Mouse (Mus musculus): Measurements from ENCODE around the gene Sugct. TPM values are rescaled to one million over a fixed set of nuclear protein-coding genes. Genes with fewer than 3 reads are reported as not detected.

Gene Sugct
- total RNA-seq, 2 experiments from 2014 or later = 1.6 to 1.7 TPM

DNA sequence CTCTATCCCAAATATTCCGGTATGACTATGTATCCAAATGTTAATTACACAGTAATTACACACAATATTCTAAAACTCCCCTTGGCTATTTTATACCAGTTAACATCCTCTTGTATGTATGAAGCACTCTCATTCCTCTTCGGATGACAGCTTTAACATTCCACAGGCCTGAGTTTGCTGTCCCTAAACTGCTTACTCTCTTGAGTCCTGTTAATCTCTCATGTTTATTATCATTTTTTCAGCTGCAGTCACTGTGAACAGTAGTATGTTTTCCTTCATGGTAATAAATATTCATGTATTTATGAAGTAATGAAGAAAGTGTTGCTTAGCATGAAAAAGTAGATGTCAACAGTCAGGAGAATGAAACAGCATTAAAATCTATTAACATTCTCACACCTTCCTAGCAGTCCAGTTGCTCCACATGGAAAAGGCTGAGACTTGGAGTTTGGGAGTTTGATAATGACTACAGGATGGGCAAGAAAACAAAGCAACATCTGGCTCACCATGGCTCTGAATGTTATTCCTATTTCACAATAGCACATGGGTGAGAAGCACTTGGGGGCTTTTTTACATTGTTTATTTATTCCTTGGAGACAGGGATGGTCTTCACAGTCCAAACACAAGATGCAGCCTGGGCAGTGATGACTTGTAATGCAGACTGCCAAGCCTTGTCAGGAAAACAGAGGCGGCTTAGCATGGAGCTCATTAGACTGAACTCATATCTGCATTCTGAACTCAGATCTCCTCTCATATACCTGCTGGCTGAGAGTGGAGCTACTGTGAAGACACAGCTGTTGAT lies 651.7 kb downstream of the Sugct start:
- no peak for DNase-seq (ENCODE audit: extremely low spot score in 1 of 2, low spot score in 1 of 2)

DNA sequence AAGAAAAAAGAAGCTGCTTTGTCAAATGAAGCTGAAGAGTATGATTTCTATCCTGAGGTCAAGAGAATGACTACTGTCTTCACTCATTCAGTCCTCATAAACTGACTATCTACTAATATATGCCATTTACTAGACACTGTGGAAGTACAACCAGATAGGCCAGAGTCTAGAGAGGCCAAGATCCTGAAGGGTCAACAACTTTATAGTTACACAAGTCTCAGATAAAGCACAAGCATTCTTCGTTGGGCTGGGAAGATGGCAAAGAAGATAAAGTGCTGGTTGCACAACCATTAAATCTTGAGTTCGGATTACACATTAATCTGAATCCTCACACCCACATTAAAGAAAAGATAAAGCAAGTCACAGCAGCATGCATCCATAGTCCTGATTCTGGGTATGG lies 653.0 kb downstream of the Sugct start:
- no peak for DNase-seq (ENCODE audit: extremely low spot score in 1 of 2, low spot score in 1 of 2)

DNA sequence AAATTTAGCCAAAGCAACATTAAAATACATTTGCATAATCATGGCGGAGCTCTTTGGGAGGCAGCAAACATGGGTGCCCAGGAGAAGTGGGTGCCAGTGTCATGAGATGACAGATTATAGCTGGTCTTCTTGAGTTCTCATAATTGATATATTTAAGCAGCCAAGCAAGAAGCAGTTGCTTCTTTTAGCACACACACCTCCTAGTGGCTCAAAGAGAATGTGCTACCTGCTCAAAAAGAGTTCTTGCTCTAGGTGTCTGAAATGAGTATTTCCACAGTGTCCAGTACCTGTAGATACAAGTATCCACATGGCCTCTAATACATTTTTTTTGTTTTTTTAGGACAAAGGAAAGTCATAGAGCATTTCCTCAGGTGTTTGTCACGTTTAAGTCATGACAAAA lies 655.6 kb downstream of the Sugct start:
- DNase-seq (ENCODE audit: extremely low spot score in 1 of 2, low spot score in 1 of 2) = no peak

DNA sequence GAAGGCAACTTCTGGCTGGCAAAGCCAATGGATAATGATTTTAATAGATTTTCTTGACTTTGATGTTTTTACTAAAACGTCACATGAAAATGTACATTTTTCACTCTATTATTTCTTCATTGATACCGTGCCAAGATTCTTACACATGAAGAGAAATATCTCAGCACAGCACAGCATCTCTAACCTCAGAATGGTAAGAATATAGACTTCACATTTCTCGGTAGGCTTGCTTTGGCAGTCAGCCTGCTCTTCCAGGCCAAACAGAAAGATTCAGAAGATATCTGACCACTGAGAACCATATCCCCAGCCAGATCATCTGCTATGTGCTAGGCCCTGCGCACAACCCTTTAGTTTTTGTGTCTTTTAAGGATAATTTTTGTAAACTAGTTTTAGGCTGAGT lies 657.0 kb downstream of the Sugct start:
- no peak for DNase-seq (ENCODE audit: extremely low spot score in 1 of 2, low spot score in 1 of 2)

DNA sequence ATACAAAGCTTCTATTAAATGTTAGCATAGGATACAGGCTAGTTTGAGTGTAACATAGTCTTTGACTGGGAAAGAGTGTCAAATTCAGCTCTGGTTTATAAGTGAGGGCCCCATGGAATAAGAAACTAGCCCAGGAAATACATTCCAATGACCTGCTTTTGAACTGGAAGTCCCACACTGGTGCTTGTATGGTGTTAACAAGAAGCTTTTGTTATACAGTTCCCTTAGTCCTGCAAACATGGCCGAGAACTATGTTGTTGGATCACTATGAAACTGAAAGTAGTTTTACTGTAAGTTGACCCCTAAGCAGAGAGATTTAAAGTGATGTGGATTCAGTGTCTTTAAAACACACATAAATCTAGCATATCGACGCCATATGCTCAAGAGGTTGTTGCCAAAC lies 657.5 kb downstream of the Sugct start:
- DNase-seq (ENCODE audit: extremely low spot score in 1 of 2, low spot score in 1 of 2) = no peak

DNA sequence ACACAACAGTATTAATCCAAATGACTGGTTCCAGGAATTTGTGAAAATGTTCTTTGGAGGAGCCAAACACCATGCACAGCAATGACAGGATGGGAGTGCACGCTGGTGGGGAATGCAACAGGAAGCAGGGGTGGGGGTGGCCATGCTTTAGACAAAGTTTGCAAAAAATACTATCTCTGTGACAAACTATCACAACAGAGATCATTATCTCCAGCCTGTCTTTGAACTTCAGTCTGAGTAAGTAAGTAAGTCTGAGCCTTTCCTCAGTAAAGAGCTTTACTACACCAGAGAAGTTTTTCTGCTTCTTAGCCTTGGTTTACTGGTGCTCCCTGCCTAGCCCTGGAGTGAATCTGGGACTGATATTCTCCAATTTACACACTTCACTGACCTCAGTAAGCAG lies 664.6 kb downstream of the Sugct start:
- no peak for DNase-seq (ENCODE audit: extremely low spot score in 1 of 2, low spot score in 1 of 2)

DNA sequence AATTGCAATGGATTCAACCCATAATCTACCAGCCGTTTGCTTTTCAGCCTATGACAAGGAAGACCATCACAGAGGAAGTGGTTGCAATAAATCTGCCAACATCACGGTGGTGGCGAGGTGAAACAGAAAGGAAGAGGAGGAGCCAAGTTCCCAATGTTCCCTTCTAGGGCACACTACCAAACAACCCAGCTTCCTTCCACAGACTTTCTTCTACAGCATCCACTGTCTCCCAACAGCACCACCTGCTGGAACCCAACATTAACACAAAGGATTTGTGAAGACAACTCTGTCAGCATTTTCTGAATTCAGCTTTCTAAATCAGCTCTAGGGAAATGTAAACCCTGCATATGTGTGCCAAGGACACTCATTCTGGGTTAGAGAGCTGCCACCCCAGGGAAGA lies 666.8 kb downstream of the Sugct start:
- DNase-seq (ENCODE audit: extremely low spot score in 1 of 2, low spot score in 1 of 2) = peak; percentile 8 to 59

DNA sequence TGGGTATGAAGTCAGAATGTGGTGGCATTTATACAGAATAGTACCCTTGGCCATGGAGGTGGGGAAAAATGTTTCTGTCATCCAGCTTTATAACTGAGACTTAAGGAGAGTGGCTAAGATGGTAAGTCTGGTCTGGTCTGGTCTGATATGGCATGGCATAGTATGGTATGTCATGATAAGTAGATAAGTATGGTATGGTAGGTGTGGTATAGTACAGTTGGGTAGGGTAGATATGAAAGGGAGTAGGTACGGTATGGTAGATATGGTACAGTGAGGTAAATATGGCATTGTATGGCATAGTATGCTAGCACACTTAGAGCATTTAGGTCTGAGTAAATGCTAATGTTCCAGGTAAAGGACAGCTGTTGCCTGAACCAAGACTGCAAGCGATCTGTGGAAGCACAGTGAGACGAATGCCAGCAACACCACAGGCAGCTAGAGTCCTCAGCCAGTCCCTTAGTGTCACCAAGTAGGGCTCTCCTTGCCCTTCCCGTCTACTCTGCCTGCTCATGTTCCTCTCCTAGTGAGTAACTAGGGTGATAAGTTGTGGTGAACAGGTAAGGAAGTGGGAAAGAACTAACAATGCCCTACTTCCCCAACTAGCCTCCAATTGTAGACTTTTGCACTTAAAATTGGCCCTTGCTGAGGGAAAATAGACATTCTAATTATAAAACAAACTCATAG lies 667.4 kb downstream of the Sugct start:
- DNase-seq (ENCODE audit: extremely low spot score in 1 of 2, low spot score in 1 of 2) = no peak

DNA sequence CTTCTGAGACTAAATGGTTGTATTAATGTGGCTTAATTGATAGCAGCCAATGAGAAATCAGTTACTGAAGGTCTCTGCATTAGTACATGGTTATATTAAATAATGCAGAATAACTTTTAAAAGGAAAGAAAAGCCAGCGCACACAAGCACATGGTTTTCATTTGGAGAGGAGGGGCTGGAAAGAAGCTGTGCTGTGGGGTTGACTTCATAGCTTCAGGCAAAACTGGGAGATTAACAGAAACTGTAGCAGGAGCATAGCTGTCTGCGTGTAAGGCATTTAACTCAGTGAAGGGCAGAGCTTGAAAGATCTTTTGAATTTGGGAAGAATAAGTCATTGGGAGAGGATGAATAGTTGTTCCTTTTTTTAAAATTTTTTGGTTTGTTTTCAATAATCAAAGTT lies 668.4 kb downstream of the Sugct start:
- no peak for DNase-seq (ENCODE audit: extremely low spot score in 1 of 2, low spot score in 1 of 2)

DNA sequence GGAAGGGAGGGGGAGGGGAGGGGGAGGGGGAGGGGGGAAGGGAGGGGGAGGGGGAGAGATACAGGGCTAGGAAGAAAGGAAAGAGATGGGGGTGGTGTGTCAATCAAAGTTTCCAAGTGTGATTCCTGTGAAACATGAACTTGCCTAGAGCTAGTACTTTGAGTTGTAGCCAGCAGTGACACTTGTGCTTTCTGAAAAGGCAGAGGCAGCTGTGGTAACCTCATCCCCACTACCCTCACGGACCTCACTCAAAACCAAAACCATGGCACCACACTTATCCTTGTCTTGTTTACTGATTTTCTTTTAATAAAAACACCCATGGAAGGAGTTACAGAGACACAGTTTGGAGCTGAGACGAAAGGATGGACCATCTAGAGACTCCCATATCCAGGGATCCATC lies 698.9 kb downstream of the Sugct start:
- DNase-seq (ENCODE audit: extremely low spot score in 1 of 2, low spot score in 1 of 2) = no peak

DNA sequence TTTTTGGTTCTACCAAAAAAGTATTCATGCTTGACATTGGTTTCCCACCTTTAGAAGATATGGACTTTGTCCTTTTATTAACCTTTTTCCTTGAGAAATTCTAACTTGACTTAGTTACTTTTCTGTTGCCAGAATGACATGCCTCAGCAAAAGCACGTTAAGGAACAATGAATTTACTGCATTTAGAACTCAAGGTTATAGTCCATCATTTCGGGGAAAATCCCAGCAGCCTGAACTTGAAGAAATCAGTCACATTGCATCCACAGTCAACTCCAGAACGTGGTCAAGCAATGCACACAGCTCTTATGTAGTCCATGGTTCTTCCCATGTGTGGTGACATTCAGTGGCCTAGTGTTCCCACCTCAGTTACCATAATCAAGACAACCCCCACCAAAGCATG lies 700.0 kb downstream of the Sugct start:
- DNase-seq (ENCODE audit: extremely low spot score in 1 of 2, low spot score in 1 of 2) = no peak

DNA sequence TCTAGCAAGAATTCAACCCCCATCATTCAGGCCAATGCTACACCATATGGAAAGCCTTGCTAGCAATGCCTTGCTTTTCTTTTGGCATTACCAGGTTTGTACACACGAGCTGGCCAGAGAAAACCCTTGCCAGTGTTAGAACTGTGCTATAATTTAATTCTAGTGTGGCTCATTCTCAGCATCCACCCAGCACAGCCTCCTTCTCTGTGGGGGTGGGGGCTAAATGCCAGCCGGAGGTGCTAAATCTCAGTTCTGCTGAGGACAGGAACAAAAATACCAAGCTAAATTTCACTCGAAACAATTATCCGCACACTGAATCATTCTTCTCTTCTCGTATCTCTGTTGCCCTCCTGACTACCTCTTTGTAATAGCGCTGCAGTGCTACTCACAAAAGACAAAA lies 717.6 kb downstream of the Sugct start:
- DNase-seq (ENCODE audit: extremely low spot score in 1 of 2, low spot score in 1 of 2) = peak; percentile 5 to 8

DNA sequence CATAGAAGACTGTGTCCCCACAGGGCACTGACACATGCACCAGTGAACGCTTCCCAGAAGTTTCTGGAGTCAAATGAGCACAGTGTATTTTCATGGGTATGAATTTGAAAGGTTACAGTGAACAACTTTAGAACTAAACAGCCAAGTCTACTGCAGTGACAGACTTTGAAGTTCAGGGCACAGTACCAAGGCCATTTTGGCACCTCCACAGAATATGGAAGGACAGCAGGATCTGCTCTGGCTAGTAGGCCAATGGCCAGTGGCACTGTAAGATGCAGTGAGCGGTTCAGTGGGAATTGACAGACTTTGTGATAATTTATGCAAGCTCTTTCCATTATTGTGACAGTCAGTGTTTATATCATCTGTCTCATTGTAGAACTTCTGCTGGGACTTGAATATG lies 724.1 kb downstream of the Sugct start:
- DNase-seq (ENCODE audit: extremely low spot score in 1 of 2, low spot score in 1 of 2) = no peak

DNA sequence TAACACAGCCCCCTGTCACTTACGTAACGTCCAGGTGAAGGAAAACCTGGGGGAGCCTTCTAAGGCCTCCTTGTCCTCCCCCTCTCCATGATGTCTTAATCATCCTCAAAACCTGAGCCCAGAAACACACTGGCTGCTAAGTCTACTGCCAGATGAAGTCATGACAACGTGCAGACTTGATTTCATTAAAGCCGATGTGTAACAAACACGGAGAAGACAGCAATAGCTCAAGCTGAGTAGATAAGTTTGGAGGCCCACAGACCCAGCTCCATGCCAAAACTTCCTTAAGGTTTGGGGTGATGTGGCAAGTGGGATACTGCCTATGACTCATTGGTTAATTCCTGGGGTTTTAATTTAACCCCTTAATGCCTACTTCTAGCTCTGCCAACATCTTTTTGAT lies 726.4 kb downstream of the Sugct start:
- no peak for DNase-seq (ENCODE audit: extremely low spot score in 1 of 2, low spot score in 1 of 2)

DNA sequence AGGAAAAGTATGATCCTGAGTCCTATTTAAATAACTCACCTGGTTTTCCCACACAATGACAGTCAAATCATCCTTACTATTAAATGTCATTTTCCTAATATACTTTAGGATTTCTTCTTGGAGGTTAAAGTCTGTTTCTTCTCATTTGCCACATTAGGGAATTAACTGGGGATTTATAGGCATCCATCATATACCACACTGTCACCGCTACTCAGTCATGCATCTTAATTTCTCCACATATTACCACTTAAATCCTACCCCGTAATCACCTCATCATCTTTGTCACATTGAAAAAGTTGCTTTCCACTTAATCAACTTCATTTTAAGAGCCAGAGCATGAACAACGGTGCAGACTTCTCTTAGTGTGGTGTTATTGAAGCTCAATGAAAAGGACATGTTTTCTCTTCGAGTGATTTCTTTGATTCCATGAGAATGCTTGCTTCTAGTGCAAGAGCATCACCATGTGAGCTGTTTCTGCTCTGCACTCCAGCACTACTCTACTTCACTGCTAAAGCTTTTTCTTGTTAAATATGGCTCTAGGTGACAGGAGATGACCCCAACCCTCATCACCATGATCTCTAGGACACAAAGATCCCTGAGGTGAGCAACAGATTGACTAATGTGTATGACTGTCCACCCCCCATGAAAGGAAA lies 730.4 kb downstream of the Sugct start:
- no peak for DNase-seq (ENCODE audit: extremely low spot score in 1 of 2, low spot score in 1 of 2)

DNA sequence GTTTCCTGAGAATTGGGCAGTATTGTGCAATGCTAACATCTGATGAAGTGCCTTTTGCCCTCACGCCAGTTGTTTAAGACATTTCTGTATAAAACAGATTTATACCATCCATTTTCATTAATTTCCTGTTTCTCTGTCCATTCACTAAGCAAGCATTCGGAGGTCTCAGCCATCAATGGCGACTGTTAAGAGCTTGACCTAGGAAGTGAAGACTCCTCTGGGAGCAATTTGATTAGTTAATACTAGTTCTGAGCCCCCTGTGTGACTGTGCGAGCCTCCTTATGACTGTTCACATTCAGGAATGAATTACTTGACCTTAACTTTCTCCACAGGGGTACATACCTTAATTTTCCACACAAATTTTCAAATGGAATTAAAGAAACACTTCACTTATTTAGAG lies 743.3 kb downstream of the Sugct start:
- DNase-seq (ENCODE audit: extremely low spot score in 1 of 2, low spot score in 1 of 2) = no peak

DNA sequence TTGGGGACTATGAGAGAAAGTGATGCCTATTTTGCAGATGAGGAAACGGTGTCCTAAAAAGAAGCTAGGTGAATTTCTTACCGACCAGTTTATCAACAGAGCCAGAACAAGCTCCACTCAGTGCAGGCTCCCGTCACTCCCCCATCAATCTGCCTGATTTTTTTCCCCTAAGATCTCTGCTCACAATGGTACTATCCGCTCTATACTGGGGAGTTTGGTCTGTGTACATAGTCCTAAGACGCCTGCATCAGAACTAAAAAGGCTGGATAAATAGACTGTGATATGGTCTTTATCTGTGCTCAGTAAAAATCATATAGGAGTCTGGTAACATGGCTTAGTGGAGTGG lies 755.9 kb downstream of the Sugct start:
- DNase-seq (ENCODE audit: extremely low spot score in 1 of 2, low spot score in 1 of 2) = no peak

DNA sequence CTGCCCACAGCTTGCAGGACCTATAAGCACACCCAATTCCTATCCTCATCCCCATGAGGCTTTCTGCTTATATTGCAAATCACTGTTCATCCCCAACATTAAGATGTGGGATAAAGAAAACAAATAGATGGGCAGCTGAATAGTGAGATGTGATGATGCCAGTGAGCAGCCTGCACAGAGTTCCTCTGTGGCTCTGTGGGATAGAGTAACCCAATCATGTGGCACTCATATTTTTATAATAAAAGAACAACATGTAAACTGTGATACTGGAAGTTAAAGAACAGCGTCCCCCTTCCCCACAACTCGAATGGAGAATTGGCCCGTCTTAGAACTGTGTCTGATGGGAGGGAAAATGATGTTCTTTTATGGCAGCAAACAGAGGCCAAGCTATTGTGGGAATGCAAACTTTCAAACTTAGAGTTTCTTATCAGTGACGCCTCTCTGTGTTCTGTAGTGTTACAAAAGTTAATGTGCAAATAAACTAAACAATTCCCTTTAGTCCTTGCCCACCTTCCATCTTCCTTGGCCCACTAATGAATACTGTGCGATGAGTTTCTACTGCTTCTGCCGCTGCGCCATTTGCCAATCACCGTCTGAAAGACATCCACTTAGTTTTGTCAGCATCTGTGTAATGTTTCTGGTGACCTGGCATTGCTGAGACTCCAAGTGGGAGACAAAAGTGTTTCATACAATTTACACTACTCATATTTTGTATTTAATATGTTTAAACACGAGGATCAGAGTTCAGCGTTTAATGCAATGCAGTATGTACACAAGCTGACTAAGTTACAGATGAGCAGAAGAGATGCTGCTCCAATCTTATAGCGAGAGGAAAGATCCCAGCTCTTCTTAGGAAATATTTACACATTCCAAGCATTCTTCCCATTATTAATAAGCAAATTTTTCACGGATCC lies 756.5 kb downstream of the Sugct start:
- DNase-seq (ENCODE audit: extremely low spot score in 1 of 2, low spot score in 1 of 2) = no peak

DNA sequence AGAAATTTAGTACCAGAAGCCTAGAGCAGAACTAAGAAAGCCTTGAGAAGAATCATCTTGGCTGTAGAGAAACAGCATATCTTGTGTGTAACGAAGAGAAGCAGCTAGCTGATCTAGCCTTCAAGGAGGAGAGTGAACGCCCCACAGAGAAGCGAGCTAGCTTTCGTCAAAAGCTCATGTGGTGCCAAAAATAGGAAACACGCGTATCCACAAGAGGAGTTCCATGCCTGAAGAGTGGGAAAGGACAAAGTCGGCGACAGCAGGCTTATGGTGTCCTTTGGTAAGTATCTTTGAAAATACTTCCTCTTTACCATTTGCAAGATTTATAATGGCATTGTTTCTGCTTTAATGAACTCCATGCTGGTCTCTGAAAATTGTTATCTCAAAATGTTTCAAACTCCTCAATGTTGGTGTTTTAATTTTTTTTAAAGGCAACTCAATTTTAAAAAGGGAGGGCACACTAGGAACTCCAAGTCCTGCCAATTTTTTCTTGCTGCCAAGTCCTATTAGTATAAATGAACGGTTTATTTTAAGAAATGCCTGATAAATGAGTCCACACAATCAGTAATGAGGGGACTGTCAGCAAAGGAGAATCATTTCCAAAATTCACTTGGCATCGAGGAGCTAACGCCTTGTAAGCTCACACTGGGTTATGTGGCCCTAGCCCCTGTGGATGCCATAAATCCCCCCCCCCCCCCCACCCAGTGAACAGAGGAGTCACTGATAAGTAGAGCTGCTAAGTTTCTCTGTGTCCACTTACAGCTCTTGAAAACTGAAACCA lies 757.7 kb downstream of the Sugct start:
- no peak for DNase-seq (ENCODE audit: extremely low spot score in 1 of 2, low spot score in 1 of 2)

DNA sequence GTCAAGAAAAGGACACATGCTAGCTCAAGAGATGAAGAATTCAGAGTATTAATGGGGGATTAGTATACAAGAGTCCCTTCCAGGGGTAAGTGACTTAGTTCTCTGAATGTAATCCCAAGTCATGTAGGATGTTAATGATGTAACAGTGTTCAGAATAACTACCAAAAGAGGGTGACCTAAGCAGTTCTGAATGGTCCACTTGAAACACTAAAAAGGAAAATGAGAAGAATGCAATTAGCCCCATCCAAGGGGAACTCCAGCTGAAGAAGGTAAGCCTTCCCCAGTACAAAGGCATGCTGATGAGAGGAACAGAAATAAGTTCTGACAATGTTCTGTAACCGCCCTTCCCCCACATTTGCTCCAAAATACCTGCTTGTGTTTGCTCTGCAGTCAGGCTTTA lies 760.3 kb downstream of the Sugct start:
- no peak for DNase-seq (ENCODE audit: extremely low spot score in 1 of 2, low spot score in 1 of 2)

Data from layer of hippocampus, postnatal 25 days (tissue).